Mouse (Mus musculus) cerebellum, adult 18-20 months (tissue): Measurements from ENCODE around the gene Ulk1.

ENCODE experiments used
- DNase-seq, 2 experiments: peaks; one replicate each; pipeline ENCODE4 v3.0.0; 2021

The Ulk1 gene

GRCm38 (mm10) chr5:110763890-110764289, 46.0 kb downstream of the Ulk1 start:
- no peak for DNase-seq

GRCm38 (mm10) chr5:110745021-110745420, 64.9 kb downstream of the Ulk1 start:
- DNase-seq, result no peak

GRCm38 (mm10) chr5:110739496-110740275, 70.2 kb downstream of the Ulk1 start:
- no peak for DNase-seq

GRCm38 (mm10) chr5:110735606-110736005, 74.3 kb downstream of the Ulk1 start:
- no peak for DNase-seq
